Mouse (Mus musculus): ENCODE results near the gene Hsd3b1. TPM values are rescaled to one million over a fixed set of nuclear protein-coding genes. Genes with fewer than 3 reads are reported as not detected.
"Not testable (repeated sequence)": the region's sequence is repeated elsewhere in the genome, so short reads cannot be mapped to it uniquely, and the experiment has no call there.

Hsd3b1 gene
- total RNA-seq, 2 experiments from 2014 or later, result not detected

DNA sequence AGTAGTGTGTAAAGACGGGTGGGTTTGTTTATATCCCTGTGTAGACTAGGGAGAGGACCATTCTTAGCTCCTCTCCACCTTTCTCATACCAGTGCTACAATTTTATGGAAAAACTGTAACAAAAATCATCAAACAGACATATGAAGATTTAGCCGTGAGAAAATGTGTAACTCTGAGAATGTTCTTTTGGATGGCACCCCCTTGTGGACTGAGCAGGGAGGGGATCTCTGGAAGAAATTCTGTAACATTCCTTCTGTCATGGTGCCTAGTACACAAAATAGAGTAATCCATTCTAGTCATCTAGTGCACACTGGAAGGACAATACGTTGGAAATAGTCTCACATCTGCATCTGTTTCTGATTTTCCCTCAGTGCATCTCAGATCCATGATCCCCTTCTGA, 54.6 kb downstream of the Hsd3b1 start:
- intact Hi-C loops (cut with DNase I), result not testable (repeated sequence)

More for the DNA sequence above, 54.6 kb downstream of the Hsd3b1 start:
- not testable (repeated sequence) for DNase-seq (ENCODE audit: low spot score)

Other genes with a start within 250 kb of the Hsd3b1 start
- not detected for gene Hsd3b5, start 229.5 kb downstream of the Hsd3b1 start, total RNA-seq (2021)
- gene Hsd3b2, start 135.3 kb downstream of the Hsd3b1 start, total RNA-seq (2021), result not detected
- not detected for gene Hsd3b3, start 96.7 kb downstream of the Hsd3b1 start, total RNA-seq (2021)
- gene Hsd3b6, start 45.4 kb downstream of the Hsd3b1 start, total RNA-seq (2021), result not detected
- not detected for gene Hao2, start 33.4 kb upstream of the Hsd3b1 start, total RNA-seq (2021)

Measured in heart, postnatal 25 days (tissue).